Comparison of ENCODE assay signal across 25 mouse cellular contexts in the genomic region with DNA sequence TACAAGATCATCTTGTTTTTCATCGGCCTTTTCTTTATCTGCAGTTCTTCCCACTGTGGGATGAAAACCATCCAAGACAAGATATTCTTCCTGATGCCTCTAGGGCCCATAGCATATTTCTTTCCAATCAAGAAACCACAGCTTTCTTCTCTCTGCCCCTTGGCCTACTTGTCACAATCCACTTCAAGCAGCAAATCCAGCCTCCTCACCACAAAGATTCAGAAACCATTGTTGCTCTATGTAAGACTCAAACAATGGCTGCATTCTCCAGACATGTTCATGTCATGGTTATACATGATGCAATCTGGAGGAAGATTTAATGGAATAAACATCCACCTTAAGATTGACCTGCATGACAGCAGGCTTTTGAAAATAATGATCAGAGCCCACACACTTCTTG.
"Had no signal": no experiment of that assay in that cellular context is flagged by ENCODE, and none has a peak within 500 bp of the region (broad histone marks: within the 10 kb centered on the region; RNA-seq: fewer than 3 reads in every experiment).

No protein-coding gene starts in this region.

- DNase-seq: gastrocnemius, adult 2 months; gastrocnemius, postnatal 10 days; gastrocnemius, postnatal 25 days; heart, adult 2 months; heart, postnatal 4 days; kidney, adult 18-20 months; kidney, adult 8-10 months; kidney, postnatal 10 days; kidney, postnatal 25 days; kidney, postnatal 4 days; layer of hippocampus, adult 9-11 months had no signal

- H3K4me3 ChIP-seq: gastrocnemius, adult 2 months; heart, adult 2 months; heart, embryonic 13.5 days; heart, embryonic 15.5 days; hindbrain, embryonic 10.5 days; hindbrain, embryonic 12.5 days; intestine, embryonic 15.5 days; left cerebral cortex, adult 2 months; limb, embryonic 13.5 days; limb, embryonic 15.5 days; liver, embryonic 12.5 days had no signal

- ATAC-seq: hindbrain, embryonic 16.5 days; inflammation-experienced regulatory T-cells, adult 6 months; intestine, embryonic 15.5 days; intestine, postnatal 0 days; liver, embryonic 12.5 days had no signal

- H3K9me3 ChIP-seq: heart, embryonic 13.5 days; heart, embryonic 15.5 days; hindbrain, embryonic 10.5 days; hindbrain, embryonic 12.5 days; intestine, embryonic 15.5 days; limb, embryonic 13.5 days; limb, embryonic 15.5 days; liver, embryonic 12.5 days had no signal

- H3K27ac ChIP-seq: gastrocnemius, adult 2 months; heart, adult 2 months; heart, embryonic 13.5 days; heart, embryonic 15.5 days; hindbrain, embryonic 10.5 days; hindbrain, embryonic 12.5 days; hindbrain, embryonic 14.5 days; intestine, embryonic 15.5 days; left cerebral cortex, adult 2 months; limb, embryonic 13.5 days; limb, embryonic 15.5 days; liver, embryonic 12.5 days had no signal

- H3K9ac ChIP-seq: heart, embryonic 13.5 days; heart, embryonic 15.5 days; hindbrain, embryonic 12.5 days; hindbrain, embryonic 14.5 days; intestine, embryonic 15.5 days; limb, embryonic 13.5 days; limb, embryonic 15.5 days; liver, embryonic 12.5 days had no signal

- H3K4me1 ChIP-seq: heart, embryonic 13.5 days; heart, embryonic 15.5 days; hindbrain, embryonic 10.5 days; hindbrain, embryonic 12.5 days; intestine, embryonic 15.5 days; limb, embryonic 13.5 days; limb, embryonic 15.5 days; liver, embryonic 12.5 days had no signal

- H3K4me2 ChIP-seq: heart, embryonic 11.5 days; heart, embryonic 13.5 days; heart, embryonic 15.5 days; hindbrain, embryonic 12.5 days; hindbrain, embryonic 14.5 days; intestine, embryonic 15.5 days; limb, embryonic 13.5 days; limb, embryonic 15.5 days; liver, embryonic 12.5 days had no signal

- H3K27me3 ChIP-seq: heart, embryonic 13.5 days; heart, embryonic 15.5 days; hindbrain, embryonic 12.5 days; intestine, embryonic 15.5 days; limb, embryonic 13.5 days; limb, embryonic 15.5 days; liver, embryonic 12.5 days had no signal

- H3K36me3 ChIP-seq: heart, embryonic 13.5 days; heart, embryonic 15.5 days; hindbrain, embryonic 10.5 days; hindbrain, embryonic 12.5 days; intestine, embryonic 15.5 days; limb, embryonic 13.5 days; limb, embryonic 15.5 days; liver, embryonic 12.5 days had no signal
